Mouse (Mus musculus): ENCODE results near the gene Tln2.

The Tln2 gene

GRCm38 (mm10) chr9:67545794-67546193 is 13.7 kb downstream of the Tln2 start:
- DNase-seq = no peak

- DNase-seq = no peak
Observed at GRCm38 (mm10) chr9:67544783-67545182, 14.7 kb downstream of the Tln2 start.

- DNase-seq = no peak
Observed at GRCm38 (mm10) chr9:67541948-67542347, 17.6 kb downstream of the Tln2 start.

DNA sequence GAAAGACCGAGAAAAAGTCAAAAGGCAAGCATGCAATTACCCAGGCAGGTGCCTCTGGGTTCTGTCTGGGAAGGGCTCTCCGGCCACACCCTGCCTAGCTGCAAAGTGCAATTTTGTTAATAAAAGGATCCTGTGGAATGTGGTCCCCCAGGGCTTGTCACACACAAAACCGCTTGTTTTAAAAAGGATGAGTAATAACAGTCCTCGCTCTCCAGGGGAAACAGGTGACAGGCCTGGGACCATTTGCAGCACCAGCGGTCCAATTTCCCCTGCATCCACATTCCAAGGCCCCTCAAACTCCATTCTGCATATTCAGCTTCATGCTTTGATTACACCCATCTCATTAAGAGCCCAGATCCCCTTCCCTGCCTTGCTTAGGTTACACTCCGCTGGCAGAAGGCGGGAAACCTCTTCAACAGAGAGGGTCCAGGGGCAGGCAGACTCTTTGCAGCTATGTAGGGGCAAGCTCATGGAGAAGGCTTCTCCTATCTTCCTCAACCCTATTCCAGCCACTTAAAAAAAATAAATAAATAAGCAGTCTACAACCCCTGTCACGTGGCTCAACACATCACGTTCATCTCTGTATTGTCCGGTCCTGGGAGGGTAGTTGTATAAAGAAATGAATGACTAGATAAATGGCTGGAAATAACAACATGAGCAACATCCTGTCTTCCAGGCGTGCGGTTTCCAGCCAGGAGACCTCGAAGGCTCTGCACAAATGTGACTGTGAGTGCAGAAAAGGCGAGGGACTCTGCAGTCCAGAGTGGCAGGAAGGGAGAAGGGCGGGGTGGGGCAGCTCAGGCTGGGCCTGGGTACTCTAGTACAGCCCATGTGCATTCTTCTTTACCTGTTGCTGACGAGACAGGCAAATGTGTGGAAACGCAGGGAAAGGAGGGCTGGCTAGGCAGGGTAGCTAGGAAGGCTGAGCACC is 19.5 kb downstream of the Tln2 start:
- no peak for DNase-seq

- DNase-seq = no peak
Observed at GRCm38 (mm10) chr9:67534420-67534819, 25.1 kb downstream of the Tln2 start.

DNA sequence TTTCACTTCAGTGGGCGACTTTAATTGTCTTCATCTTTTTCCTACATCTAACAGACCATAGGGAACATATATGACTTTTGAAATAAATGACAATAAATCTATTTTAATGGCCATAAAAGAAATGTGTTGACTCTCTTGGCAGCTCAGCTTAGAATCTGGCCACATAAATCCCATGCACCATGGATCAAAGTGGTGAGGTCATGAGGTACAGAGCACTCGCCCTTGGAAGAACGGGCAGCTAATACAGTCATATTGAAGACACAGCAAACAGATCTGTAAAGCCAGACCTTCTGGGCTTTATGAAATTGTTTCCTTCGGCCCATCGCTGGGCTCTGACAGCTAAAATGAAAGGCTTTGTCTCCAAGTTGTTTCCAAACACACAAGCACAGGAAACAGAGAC is 26.2 kb downstream of the Tln2 start:
- DNase-seq = no peak

GRCm38 (mm10) chr9:67532631-67533030 is 26.9 kb downstream of the Tln2 start:
- DNase-seq = no peak

DNA sequence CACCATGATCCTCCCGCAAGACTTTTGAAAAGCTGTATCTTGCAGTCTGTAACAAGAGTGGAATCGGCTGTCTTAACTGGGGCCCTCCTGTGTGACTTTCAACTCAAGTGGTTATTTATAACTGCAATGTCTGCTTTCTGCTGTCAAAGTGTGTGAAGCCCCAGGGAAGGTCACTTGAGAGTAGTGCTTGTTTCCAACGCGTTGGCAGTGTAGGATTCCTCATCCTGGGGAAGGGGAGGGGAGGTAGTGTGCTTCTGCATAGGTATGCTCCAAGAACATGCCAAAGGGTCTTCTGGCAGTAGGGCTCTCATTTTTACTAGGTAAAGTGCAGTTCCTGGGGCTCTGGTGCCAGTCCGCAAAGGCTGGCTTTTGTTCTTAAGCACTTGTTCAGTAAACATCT is 29.9 kb downstream of the Tln2 start:
- no peak for DNase-seq

DNA sequence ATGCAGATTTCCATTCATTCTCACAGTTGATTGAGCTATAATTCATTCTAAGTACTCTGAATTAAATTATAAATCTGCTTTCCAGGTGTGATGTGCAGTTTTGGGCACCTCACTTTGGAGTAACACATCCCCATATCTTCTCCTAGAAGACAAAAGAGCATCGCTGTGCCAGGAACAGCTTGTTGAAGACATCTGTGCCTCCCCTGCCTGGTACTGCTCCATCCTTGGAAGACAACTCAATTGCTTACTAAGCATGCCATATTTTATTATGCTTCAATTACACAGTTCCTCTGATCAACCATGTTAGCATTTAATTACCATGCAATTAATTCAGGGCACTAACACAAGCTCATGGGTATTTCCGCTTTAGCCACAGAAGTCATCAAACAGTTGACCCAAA is 31.8 kb downstream of the Tln2 start:
- DNase-seq = no peak

DNA sequence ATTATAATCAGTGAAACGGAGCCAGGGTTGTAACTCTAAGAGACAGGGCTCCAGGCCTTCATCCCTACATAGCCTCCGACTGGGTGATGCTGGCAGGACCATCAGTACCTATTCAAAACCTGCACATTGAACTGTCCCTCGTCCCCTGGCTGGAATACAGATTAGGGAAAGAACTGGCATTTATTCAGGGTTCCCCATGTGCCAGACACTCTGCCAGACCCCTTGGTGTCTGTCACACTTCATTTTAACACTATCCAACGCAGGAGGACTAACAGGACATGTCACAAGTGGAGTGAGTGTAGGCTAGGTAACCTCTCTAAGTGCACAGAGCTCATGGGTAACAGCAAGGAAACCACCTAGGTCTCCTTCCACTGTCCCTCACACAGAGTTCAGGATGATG is 37.8 kb downstream of the Tln2 start:
- DNase-seq = no peak

- no peak for DNase-seq
Observed at GRCm38 (mm10) chr9:67509510-67509909, 50.0 kb downstream of the Tln2 start.

DNA sequence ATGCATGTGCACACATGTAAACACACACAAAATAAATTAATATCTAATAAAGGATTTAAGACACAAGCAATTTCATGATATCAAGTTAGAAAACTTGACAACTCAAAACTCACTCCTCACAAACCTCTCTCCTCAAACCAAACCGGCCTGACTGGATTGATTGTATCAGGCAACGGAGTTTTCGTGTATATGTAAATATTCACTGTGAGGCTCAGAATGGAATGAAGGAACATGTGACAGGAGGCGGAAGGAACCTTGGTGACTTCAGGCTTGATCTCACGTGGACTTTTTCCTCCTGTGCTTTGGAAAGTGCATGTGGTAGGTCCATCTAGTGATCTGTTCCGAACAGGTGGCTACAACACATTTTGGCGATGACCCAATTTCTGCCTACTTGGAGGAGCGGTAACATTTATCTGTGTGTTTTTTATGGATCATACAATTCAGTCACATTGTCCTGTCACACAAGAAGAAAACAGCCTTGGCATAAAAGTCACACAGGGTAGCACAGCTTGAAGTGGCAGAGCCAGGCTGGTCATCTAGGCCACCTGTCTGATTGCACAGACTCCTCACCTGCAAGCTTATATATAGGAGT is 54.7 kb downstream of the Tln2 start:
- no peak for DNase-seq

GRCm38 (mm10) chr9:67501801-67502200 is 57.7 kb downstream of the Tln2 start:
- no peak for DNase-seq

- DNase-seq = no peak
Observed at GRCm38 (mm10) chr9:67496368-67496767, 63.1 kb downstream of the Tln2 start.

DNA sequence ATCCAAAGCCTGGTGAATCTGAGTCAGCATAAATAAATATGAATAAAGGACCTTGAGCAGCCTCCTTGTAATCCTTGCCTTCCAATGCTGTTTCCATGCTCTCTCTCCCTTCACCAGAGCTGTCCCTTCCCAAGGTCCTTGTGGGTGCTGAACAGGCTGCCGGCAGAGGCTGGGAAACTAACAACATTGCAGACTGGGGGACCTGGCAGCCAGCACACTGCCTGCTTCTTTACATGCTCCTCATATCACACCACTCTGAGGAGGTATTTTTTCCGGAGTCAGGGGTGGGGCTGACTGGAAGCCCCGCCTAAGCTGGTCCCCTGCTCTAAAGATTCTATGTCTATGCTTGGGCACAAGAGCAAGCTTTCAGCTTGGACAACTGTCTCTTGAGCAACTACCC is 64.2 kb downstream of the Tln2 start:
- DNase-seq = no peak

GRCm38 (mm10) chr9:67493876-67494552 is 65.5 kb downstream of the Tln2 start:
- no peak for DNase-seq

GRCm38 (mm10) chr9:67489370-67489769 is 70.1 kb downstream of the Tln2 start:
- DNase-seq = no peak

DNA sequence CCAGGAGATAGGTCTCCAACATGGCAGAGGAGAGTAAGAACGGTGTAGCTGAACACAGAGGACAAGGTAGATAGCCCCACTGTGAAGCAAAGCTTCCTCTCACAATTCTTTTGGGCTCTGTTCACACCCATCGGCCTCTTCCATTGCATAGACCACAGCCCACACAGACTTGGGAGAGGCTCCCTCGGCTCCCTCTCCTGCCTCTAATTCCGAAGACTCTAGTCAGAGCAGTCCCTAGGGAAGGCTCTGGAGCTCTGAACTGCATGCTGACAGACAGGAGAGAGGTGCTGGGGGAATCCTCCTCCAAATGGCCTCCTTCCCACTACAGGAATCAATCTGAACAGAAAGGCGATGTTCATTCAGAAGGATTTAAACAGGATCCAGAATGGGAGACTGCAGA is 72.9 kb downstream of the Tln2 start:
- DNase-seq = no peak

- no peak for DNase-seq
Observed at GRCm38 (mm10) chr9:67485169-67486072, 74.1 kb downstream of the Tln2 start.

DNA sequence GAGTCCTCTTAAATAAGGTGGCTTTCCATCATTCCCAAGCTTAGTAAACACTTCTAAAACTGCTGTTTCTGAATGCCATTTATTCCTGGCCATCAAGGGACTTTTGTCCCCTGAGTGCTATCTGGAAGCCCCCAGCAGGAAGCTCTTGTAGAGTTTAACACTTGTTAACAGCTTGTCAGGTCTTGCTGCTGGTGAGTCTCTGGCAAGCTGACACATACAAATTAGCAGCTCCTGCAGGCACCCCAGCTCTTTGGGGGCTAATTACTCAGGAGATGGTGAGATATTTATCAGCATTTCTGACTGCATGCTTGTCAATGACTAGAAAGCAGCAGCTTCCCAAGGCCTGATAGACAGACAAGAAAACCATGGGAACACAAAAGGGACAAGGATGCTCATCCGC is 77.2 kb downstream of the Tln2 start:
- no peak for DNase-seq

DNA sequence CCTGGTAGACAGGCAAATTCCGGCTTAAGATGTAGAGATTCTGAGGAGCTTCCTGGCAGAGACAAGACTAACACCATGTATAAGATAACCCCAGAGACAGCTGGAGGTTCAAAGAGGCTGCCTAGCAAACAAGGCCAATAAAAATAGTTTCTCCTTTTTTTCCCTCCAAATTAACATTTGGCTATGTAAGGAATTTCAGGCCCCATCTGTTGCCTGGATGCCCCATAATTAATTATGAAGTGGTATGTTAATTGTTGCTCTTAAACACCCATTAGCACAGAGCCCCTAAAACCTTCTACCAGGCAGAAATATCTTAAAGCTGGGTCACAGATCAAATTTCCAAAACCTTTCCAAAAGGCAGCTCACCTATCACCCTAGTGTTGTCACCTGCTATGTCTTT is 77.7 kb downstream of the Tln2 start:
- DNase-seq = no peak

DNA sequence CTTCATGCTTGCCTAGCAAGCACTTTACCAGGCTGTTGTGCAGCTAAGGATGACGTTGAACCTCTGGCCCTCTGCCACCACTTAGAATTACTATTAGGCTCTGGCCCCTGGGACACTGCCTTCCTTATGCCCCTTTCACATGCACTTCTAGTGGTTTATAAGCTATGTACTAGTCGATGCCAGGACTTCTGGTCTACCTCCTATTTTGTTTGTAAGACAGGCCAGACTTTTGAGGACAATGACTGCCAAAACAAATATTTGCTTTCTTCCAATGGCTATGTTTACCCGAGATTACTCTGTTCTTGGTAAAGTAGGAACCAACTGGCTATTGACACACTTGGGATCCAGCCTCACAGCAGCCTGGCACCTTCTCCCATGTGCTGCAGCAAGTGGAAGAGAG is 82.1 kb downstream of the Tln2 start:
- DNase-seq = no peak

DNA sequence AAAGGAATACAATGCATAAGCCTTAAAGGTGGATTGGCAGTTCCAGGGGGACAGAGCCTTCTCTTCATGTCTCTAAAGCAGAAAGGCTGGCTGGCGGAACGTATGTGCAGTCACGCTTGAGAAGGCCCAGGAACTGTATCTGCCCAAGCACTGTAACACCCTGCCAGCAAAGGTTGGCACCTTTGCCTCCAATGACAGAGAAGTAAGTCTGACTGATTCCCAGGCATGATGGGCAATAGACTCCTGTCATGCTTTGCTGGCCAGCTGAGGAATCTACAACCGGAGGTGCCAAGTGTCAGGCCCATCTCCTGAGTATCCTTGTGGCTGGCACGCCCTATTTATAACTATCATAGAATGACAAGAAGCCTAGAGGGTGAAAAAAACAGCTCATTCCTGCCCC is 83.3 kb downstream of the Tln2 start:
- DNase-seq = no peak

Data from right cerebral cortex, postnatal 4 days (tissue).